Mouse (Mus musculus): ENCODE measurements around the gene Fbxo17. TPM values are rescaled to one million over a fixed set of nuclear protein-coding genes. Genes with fewer than 3 reads are reported as not detected.
"Not testable (repeated sequence)": the region's sequence is repeated elsewhere in the genome, so short reads cannot be mapped to it uniquely, and the experiment has no call there.

Gene Fbxo17
- 1 to 10 TPM; 2.0 to 2.2 TPM for total RNA-seq (2021)
- long read RNA-seq, partial matches to known transcripts, result 1 of 3 reads
- long read RNA-seq, other reads (novel, unspliced or antisense), result 1 of 3 reads

GRCm38 (mm10) chr7:28716590-28717281 is at the start of gene Fbxo17:
Gene Fbxo17 (plus strand): TSS chr7:28716804.
- peak; percentile 35 to 48 for DNase-seq (ENCODE audit: low spot score in 2 of 2)

GRCm38 (mm10) chr7:28671172-28671571 is 45.4 kb upstream of the Fbxo17 start:
- DNase-seq (ENCODE audit: low spot score in 2 of 2), result no peak

GRCm38 (mm10) chr7:28672276-28672675 is 44.3 kb upstream of the Fbxo17 start:
- no peak for DNase-seq (ENCODE audit: low spot score in 2 of 2)

GRCm38 (mm10) chr7:28672786-28673185 is 43.8 kb upstream of the Fbxo17 start:
- DNase-seq (ENCODE audit: low spot score in 2 of 2), result not testable (repeated sequence)

- DNase-seq (ENCODE audit: low spot score in 2 of 2), result no peak
These were observed 41.6 kb upstream of the Fbxo17 start for GRCm38 (mm10) chr7:28674994-28675393.

- no peak for DNase-seq (ENCODE audit: low spot score in 2 of 2)
These were observed 40.9 kb upstream of the Fbxo17 start for GRCm38 (mm10) chr7:28675746-28676145.

- DNase-seq (ENCODE audit: low spot score in 2 of 2), result no peak
These were observed 39.6 kb upstream of the Fbxo17 start for GRCm38 (mm10) chr7:28676811-28677541.

GRCm38 (mm10) chr7:28677624-28678023 is 39.0 kb upstream of the Fbxo17 start:
- DNase-seq (ENCODE audit: low spot score in 2 of 2), result no peak

- no peak for DNase-seq (ENCODE audit: low spot score in 2 of 2)
These were observed 25.5 kb upstream of the Fbxo17 start for GRCm38 (mm10) chr7:28691075-28691474.

GRCm38 (mm10) chr7:28692545-28693320 is 23.9 kb upstream of the Fbxo17 start, which contains the start of gene Fbxo27:
Gene Fbxo27 (plus strand): TSS chr7:28692849.
- DNase-seq (ENCODE audit: low spot score in 2 of 2), result peak in 1 of 2 experiments; percentile 48

- peak; percentile 55 to 64 for DNase-seq (ENCODE audit: low spot score in 2 of 2)
These were observed 23.2 kb upstream of the Fbxo17 start for GRCm38 (mm10) chr7:28693321-28693966.

- no peak for DNase-seq (ENCODE audit: low spot score in 2 of 2)
These were observed 22.2 kb upstream of the Fbxo17 start for GRCm38 (mm10) chr7:28694423-28694822.

- no peak for DNase-seq (ENCODE audit: low spot score in 2 of 2)
These were observed 21.6 kb upstream of the Fbxo17 start for GRCm38 (mm10) chr7:28694966-28695511.

- DNase-seq (ENCODE audit: low spot score in 2 of 2), result no peak
These were observed 19.3 kb upstream of the Fbxo17 start for GRCm38 (mm10) chr7:28697277-28697676.

GRCm38 (mm10) chr7:28700269-28700668 is 16.3 kb upstream of the Fbxo17 start:
- no peak for DNase-seq (ENCODE audit: low spot score in 2 of 2)

- not testable (repeated sequence) for DNase-seq (ENCODE audit: low spot score in 2 of 2)
These were observed 15.3 kb upstream of the Fbxo17 start for GRCm38 (mm10) chr7:28701306-28701705.

GRCm38 (mm10) chr7:28702601-28703143 is 13.9 kb upstream of the Fbxo17 start:
- no peak for DNase-seq (ENCODE audit: low spot score in 2 of 2)

- no peak for DNase-seq (ENCODE audit: low spot score in 2 of 2)
These were observed 7.2 kb upstream of the Fbxo17 start for GRCm38 (mm10) chr7:28709454-28709853.

- no peak for DNase-seq (ENCODE audit: low spot score in 2 of 2)
These were observed 5.6 kb upstream of the Fbxo17 start for GRCm38 (mm10) chr7:28710962-28711361.

GRCm38 (mm10) chr7:28714667-28715066 is 1.9 kb upstream of the Fbxo17 start:
- peak in 1 of 2 experiments; percentile 21 for DNase-seq (ENCODE audit: low spot score in 2 of 2)
